Mouse (Mus musculus): ENCODE results near the gene Prdm11.

The Prdm11 gene

GRCm38 (mm10) chr2:93011465-93011864, 34.5 kb downstream of the Prdm11 start:
- no peak for DNase-seq

DNA sequence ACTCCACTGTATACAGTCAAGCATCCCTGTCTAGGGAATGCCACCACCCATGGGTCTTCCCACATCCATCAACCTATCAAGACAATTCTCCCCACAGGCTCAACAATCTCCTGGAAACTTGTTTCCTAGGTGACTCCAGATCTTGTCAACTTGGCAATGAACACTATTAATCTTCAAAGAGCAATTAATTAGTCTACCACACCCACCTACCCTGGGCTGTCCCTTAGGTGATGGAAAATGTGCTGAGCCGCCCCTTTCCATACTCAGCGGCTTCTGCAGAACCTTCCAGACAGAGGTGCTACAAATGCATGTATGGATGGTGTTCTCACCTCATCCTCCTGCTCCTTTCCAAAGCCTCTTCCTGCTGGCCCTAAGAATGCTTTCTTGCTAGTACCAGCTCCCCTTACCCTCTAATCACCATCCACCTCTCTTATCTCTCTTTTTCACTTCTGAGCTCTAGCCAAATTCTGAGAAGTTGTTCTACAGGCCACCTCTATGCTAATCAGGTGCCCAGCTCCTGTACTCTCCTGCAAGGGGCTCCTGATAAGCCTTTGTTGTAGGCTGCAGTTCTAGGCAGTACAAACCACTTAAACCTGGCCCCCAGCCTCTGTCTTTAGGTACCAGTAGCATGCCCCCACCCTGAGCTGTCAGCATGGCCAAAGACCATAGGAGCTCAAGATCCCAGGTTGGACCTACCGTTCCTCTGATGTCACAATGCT, 37.8 kb downstream of the Prdm11 start:
- no peak for DNase-seq

DNA sequence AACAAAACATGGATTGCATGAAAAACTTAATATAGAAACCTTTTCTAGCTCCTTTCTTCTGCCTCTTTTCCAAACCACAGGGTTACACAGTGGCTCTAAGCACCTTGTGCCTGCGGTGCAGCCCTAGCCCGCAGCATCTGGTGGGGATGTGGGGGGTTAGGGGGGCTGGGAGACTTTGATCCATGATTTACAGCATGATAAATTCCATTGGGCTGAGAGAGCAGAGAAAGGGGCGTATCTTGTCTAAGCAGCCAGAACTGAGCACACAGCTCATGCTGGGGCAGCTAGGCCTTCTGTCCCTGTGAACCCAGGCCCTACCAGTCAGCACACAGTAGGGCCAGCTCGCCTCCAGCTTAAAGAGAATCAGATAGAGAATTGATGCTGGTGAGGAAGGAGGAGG, 40.9 kb downstream of the Prdm11 start:
- no peak for DNase-seq

DNA sequence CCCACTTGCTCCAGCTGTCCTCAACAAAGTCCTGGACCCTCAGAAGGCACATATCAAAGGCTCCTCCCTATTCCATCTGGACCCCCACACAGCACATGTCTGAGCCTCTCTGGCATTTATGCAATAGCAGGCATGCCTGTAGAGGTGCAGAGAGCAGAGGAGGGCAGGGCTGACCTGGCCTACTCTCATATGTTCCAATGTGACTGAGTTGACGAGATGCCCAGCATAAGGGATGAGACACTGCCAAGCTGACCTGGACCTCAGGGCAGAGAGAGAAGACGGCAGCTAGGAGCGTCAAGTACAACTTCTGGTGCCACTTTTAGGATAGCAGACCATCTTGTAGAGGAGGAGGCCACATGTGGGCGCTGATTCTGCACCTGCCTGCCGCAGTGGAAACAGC, 54.0 kb downstream of the Prdm11 start:
- DNase-seq, result no peak

DNA sequence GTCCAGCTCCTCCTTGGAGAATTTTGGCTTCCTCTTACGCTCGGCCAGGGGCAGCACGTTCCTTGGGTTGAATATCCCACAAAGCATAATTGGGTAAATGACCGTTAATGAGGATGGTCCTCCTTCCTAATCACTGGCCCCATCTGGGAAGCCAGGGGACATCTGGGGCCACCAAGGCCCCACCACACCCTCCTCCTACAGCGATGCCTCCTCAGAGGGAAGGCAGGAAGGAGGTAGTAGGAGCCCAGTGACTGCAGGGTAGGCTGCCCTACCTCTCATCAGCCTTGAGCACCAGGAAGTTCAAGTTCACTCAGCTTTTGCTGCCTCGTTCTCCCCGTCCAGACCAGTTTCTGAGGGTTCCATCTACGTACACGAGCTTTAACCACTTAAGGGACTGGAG, 56.4 kb downstream of the Prdm11 start:
- DNase-seq, result no peak

DNA sequence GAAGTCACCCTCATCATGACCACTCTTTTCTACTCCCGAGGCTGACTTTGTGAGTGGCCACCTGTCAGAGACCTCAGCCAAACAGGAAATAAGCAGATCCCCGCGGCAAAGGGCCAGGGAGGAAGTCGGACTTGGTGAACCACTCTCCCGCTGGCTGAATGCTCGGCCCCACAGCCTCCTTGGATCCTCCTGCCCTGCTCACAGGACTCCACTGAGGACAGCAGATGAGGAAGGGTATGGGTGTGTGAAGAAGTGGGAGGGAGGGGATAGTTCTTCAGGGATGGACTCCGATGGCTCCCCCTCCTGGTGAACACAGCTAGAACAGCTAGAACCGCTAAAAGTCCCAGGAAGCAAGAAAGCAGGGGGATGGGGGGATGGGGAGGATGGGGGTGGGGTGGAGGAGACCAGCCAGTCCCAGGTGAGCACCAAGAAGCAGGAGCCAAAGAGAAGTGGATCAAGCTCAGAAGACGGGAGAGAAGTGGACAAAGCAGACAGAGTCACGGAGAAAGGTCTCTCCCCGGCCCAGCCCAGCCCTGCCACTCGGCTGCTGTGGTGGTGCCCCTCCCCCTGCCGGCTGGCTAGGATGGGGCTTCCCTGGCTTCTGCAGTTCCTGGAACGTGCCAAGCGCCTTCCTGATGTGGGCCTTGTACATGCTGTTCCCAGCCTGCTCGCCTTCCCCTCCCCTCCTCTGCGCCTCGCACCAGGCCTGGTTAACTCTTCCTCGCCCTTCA, 57.9 kb downstream of the Prdm11 start:
- DNase-seq, result peak; percentile 83 to 92

DNA sequence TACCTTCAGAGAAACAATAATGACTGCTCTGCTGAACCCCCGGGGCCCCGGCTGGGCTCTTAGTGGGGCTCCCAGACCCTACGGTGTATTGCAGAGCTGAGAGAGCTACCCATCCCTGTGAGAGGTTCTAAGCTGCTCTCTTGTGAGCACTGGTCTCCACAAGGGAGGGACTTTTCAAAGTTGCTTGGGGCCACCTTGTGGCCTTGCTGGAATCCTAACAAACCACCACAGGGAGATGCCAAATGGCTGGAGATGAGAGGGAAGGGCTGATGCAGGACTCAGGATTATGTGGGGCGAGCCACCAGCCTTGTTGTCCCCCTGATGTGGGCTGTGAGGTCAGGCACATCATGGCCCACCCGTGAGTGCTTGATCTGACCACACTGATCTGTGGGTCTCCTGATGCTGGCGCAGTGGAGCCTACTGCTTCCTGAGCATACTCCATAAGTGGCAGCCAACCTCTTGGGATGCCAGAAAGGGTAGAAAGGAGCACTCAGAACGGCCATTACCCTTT, 58.8 kb downstream of the Prdm11 start:
- DNase-seq, result peak in 1 of 2 experiments; percentile 31

DNA sequence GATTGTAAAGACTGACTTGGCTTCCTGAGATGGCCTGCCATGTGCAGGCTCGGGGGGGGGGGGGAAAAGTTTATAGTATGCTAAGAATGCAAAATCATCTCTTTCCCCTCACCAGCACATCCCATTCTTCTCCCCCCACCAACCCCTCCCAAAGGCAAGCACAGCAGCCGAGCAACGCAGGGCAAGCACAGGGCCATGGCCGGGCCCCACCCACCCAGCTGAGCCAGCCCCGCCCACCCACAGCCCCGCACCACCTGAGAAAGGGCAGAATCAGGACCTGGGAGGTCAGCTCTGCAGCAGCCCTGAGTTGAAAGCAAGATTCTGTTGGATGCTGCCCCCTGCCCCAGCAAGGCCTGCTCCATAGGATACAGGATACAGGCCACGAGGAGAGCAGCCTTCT, 60.4 kb downstream of the Prdm11 start:
- no peak for DNase-seq

DNA sequence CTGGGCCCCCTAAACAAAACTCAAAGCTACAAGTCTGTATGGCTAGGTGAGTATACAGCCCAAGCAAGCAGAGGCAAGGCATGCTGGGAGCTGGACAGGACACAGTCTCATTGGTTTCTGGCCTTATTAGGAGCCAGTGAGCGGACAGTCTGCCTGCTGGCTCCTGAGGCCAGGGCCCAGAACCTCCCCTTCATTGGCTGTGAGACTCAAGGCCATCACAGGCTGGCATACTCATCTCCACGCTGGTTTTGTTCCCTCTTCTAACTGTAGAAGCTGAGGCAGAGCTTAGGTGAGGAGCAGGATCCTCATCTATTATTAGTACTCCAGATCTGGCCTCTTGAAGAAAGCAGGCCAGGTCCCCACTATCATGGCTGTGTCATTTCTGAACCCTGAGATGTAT, 60.8 kb downstream of the Prdm11 start:
- no peak for DNase-seq

- DNase-seq, result no peak
Measured at GRCm38 (mm10) chr2:92984321-92985108, 61.5 kb downstream of the Prdm11 start.

DNA sequence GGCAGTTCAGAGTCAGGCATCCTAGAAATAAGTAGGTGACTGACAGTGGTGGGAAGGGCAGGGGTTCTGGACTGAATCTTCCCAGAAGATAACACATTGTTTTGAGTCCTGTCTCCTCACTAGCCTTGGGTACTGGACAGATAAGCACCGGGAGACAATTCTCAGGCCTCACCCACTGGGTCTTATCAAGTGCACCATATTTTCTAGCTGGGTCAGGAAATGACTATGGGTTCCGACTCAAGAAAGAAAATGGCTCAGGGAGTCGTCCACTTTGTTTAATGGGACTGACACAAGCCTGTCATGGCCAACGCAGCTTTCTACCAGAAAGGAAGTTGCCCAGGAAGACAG, 62.7 kb downstream of the Prdm11 start:
- no peak for DNase-seq

DNA sequence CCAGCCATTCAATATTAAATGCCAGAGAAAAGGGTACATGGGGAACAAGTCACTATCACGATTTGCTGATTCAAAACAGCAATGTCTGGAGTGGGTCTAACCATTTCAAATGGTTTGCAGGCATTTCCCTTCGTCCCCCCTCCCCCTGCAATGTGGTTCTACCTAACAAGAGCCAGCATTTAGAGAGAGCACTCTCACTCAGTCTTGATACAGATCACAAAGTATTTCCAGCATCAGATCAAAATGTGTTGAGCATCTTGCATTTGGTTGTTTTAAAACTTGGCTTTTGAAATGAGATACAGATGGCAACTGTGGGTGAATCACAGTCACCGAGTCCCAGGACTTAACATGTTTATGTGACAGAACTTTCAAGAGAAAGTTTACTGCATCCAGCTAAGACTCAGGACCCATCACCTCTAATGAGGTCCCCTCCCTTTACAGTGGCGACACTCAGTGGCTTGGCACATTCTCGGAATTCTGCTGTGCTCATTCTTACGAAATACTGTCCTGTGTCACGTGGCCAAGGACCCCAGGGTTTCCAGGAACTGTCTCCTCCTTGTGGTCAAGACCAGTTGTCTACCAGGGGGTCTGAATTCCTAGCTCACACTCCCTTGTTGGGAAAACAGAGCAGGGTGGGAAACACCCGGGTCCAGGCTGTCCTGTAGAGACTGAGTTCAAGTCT, 63.2 kb downstream of the Prdm11 start:
- DNase-seq, result peak; percentile 60 to 67

- DNase-seq, result no peak
Measured at GRCm38 (mm10) chr2:92980165-92980564, 65.8 kb downstream of the Prdm11 start.

GRCm38 (mm10) chr2:92975031-92975790, 70.8 kb downstream of the Prdm11 start:
- peak; percentile 32 to 79 for DNase-seq

- DNase-seq, result no peak
Measured at GRCm38 (mm10) chr2:92973646-92974045, 72.3 kb downstream of the Prdm11 start.

DNA sequence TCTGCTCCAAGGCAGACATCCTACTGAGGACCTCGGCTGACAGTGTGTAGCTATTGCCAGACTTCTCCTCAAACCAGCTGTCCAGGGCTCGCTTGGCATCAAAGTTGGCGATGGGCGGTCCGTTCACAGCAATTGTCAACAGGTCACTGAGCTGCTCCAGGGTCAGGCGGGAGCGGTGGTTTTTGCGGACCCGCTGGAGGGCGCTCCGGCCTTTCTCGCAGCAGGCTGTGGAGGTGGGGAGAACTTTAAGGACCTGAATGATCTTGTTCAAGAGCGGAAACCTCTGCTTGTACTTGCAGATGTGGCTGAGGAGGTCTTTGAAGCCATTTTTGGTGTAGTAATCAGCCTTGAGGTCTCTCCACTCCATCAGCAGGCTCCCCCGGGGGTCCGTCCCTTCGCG, 73.9 kb downstream of the Prdm11 start:
- no peak for DNase-seq

DNA sequence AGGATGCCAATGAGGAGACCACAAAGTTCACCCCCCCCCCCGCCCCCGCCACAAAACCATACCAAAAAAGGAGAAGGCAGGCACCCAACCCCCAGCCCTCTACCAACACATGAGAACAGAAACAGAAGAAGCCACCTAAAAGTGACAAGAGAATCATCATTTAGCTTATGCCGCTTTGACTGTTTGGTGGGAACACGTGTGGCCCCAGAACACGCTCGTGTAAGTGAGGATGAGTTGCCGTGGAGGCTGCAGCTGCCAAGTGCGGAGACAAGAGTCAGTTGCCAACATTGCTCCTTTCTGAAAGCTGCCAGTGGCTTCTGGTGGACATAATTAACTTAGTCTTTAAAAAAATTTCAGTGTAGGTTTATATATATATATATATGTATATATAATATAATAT, 74.4 kb downstream of the Prdm11 start:
- no peak for DNase-seq

- no peak for DNase-seq
Measured at GRCm38 (mm10) chr2:92971069-92971468, 74.9 kb downstream of the Prdm11 start.

DNA sequence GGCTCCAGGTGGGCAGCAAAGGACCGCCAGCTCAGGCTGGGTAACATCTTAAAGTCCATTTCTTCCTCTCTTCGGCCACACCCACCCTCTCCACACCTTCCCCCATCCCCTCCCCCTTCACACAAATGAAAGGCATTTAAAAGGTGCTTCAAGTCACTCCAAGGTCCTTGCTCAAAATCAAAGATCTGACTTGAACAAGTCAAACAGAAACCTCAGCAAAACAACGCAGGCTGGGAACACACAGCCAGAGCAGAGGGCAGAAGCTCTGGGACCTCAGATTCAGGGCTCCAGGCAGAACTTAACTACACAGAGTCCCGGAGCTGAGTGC, 78.2 kb downstream of the Prdm11 start:
- peak in 1 of 2 experiments; percentile 27 for DNase-seq

- peak; percentile 30 to 82 for DNase-seq
Measured at GRCm38 (mm10) chr2:92967032-92967838, 78.7 kb downstream of the Prdm11 start.

DNA sequence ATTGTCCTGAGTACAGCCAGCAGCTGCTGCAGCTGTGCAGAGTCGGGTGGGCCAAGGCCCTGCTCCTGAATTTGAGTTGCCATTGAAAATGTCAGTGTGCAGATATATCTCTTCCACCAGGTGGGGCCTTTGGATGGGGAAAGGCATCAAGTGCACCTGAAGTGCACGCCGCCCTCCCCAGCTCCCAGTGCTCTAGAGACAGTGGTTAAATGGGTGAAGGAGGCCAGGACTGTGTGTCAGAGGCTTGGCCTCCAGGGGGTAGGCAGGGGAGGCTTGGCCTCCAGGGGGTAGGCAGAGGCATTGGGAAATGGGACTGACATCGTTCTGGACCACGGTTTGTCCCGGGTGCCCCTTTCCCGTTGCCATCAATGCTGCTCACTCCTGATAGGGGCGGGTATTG, 79.7 kb downstream of the Prdm11 start:
- DNase-seq, result peak; percentile 34 to 45

All from lung, postnatal 4 days (tissue).